Mouse (Mus musculus): ENCODE measurements around the gene Hpcal1. TPM values are rescaled to one million over a fixed set of nuclear protein-coding genes. Genes with fewer than 3 reads are reported as not detected.
"Not testable (repeated sequence)": the region's sequence is repeated elsewhere in the genome, so short reads cannot be mapped to it uniquely, and the experiment has no call there.

Hpcal1 gene
- polyA plus RNA-seq, 1 experiment from 2014 or later, result 72.2 TPM

- H3K4me1 ChIP-seq, result peaks cover 7% of the 10 kb centered on the region; the same call in 1 of the 2 replicates
- no peak overlapping the region for H3K4me3 ChIP-seq
- ATAC-seq (ENCODE audit: borderline replicate concordance, extremely low read depth, low FRiP score, low TSS enrichment), result peak; percentile 55
- no peaks in the 10 kb centered on the region for H3K27me3 ChIP-seq
- H3K9ac ChIP-seq, result no peak overlapping the region
- peak overlapping the region; percentile 37; the same call in 1 of the 2 replicates for H3K27ac ChIP-seq
- H3K9me3 ChIP-seq, result no peaks in the 10 kb centered on the region
- no peak overlapping the region for H3K4me2 ChIP-seq
- 49% methylated on average over 2 of the region's 2 CpGs for WGBS
- H3K36me3 ChIP-seq, result no peaks in the 10 kb centered on the region
Observed at GRCm38 (mm10) chr12:17770538-17770937, 79.9 kb downstream of the Hpcal1 start.

DNA sequence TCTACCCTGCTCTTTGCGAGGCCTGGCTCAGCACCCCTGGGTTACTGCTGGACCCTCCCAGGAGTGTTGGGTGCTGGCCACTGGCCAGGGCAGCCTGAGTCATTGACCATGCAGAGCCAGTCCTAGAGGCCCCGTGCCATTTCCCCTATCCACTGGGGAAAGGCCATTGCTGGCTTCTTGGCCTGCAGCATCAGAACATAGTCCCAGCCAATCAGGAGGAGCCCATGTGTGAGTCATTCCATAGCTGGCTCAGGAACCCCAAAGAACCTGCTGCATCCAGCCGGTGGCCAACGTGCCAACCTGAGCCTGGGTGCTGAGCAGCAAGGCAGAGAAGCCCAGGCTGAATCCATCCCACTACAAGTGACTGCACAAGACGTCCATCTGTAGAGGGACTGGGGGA is 83.1 kb downstream of the Hpcal1 start:
- H3K9ac ChIP-seq, H3K27ac ChIP-seq: not testable (repeated sequence)
- 67% methylated on average over 5 of the region's 5 CpGs for WGBS

GRCm38 (mm10) chr12:17774842-17775241 is 84.2 kb downstream of the Hpcal1 start:
- ATAC-seq (ENCODE audit: borderline replicate concordance, extremely low read depth, low FRiP score, low TSS enrichment), result not testable (repeated sequence)

More for the DNA sequence above, 83.1 kb downstream of the Hpcal1 start:
- ATAC-seq (ENCODE audit: borderline replicate concordance, extremely low read depth, low FRiP score, low TSS enrichment); H3K4me2 ChIP-seq; H3K4me1 ChIP-seq; H3K27me3 ChIP-seq; H3K4me3 ChIP-seq; H3K9me3 ChIP-seq; H3K36me3 ChIP-seq: not testable (repeated sequence)

DNA sequence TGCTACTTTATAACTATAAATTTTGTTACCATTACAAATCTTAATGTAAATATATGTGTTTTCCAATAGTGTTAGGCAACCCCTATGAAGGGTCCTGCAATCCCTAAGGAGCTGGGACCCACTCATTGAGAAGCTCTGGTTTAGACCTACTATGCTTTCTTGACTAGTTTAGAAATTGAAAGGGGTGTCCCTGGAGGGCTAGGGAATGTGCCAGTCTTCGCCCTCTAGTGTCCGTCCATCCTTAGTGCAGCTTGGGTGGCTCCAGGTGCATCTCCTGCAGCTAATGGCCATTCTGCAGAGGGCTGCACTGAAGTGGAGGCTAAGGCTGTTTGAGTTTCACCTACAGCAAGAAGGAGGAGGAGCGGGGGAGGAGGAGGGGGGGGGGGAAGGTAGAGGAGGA is 87.7 kb downstream of the Hpcal1 start:
- no peak overlapping the region for H3K27ac ChIP-seq
- no peaks in the 10 kb centered on the region for H3K4me1 ChIP-seq
- H3K27me3 ChIP-seq, result no peaks in the 10 kb centered on the region
- H3K9ac ChIP-seq, result no peak overlapping the region
- ATAC-seq (ENCODE audit: borderline replicate concordance, extremely low read depth, low FRiP score, low TSS enrichment), result no peak
- 23% methylated on average over 3 of the region's 3 CpGs for WGBS
- no peaks in the 10 kb centered on the region for H3K36me3 ChIP-seq
- H3K4me3 ChIP-seq, result no peak overlapping the region
- H3K9me3 ChIP-seq, result no peaks in the 10 kb centered on the region
- H3K4me2 ChIP-seq, result no peak overlapping the region

More at GRCm38 (mm10) chr12:17774842-17775241, 84.2 kb downstream of the Hpcal1 start:
- H3K4me3 ChIP-seq, H3K27ac ChIP-seq, H3K27me3 ChIP-seq, H3K9ac ChIP-seq, H3K36me3 ChIP-seq, H3K4me1 ChIP-seq, H3K9me3 ChIP-seq, H3K4me2 ChIP-seq: not testable (repeated sequence)
- 67% methylated on average over 3 of the region's 3 CpGs for WGBS

- no peak overlapping the region for H3K9ac ChIP-seq
- no peaks in the 10 kb centered on the region for H3K36me3 ChIP-seq
- H3K9me3 ChIP-seq, result no peaks in the 10 kb centered on the region
- no peaks in the 10 kb centered on the region for H3K27me3 ChIP-seq
- H3K27ac ChIP-seq, result no peak overlapping the region
- H3K4me3 ChIP-seq, result no peak overlapping the region
- H3K4me2 ChIP-seq, result no peak overlapping the region
- ATAC-seq (ENCODE audit: borderline replicate concordance, extremely low read depth, low FRiP score, low TSS enrichment), result no peak
- H3K4me1 ChIP-seq, result no peaks in the 10 kb centered on the region
- 42% methylated on average over 3 of the region's 3 CpGs for WGBS
Observed at GRCm38 (mm10) chr12:17779093-17779492, 88.4 kb downstream of the Hpcal1 start.

GRCm38 (mm10) chr12:17789486-17789885 is 98.8 kb downstream of the Hpcal1 start:
- H3K9me3 ChIP-seq, result no peaks in the 10 kb centered on the region
- no peak overlapping the region for H3K4me2 ChIP-seq
- H3K27ac ChIP-seq, result no peak overlapping the region
- ATAC-seq (ENCODE audit: borderline replicate concordance, extremely low read depth, low FRiP score, low TSS enrichment), result no peak
- H3K4me3 ChIP-seq, result no peak overlapping the region
- H3K9ac ChIP-seq, result no peak overlapping the region
- H3K27me3 ChIP-seq, result no peaks in the 10 kb centered on the region
- H3K4me1 ChIP-seq, result no peaks in the 10 kb centered on the region
- WGBS, result 55% methylated on average over 3 of the region's 3 CpGs
- peaks cover 9% of the 10 kb centered on the region; the same call in 1 of the 2 replicates for H3K36me3 ChIP-seq

DNA sequence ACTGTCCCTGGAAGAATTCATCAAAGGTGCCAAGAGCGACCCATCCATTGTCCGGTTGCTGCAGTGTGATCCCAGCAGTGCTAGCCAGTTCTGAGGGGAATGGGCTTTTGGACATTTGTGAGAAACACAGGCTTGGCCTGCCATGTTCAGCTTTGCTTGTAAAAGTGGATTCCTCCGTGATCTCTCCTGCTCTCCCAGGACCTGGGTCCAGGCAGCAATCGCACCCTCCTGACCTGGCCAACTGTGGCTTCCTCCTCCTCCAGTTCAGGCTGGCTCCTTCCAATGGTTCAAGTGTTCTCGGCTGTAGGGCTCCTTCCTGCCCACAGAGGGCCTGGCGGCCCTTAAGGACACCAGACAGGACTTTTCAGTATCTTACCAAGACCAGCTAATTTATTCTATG is 100.5 kb downstream of the Hpcal1 start:
- H3K36me3 ChIP-seq, result peaks cover 9% of the 10 kb centered on the region; the same call in 1 of the 2 replicates
- no peak overlapping the region for H3K27ac ChIP-seq
- no peak overlapping the region for H3K4me3 ChIP-seq
- no peaks in the 10 kb centered on the region for H3K4me1 ChIP-seq
- no peak overlapping the region for H3K9ac ChIP-seq
- no peaks in the 10 kb centered on the region for H3K9me3 ChIP-seq
- H3K27me3 ChIP-seq, result no peaks in the 10 kb centered on the region
- no peak overlapping the region for H3K4me2 ChIP-seq
- no peak for ATAC-seq (ENCODE audit: borderline replicate concordance, extremely low read depth, low FRiP score, low TSS enrichment)
- 89% methylated on average over 6 of the region's 6 CpGs for WGBS

GRCm38 (mm10) chr12:17792756-17793155 is 102.1 kb downstream of the Hpcal1 start:
- no peak overlapping the region for H3K9ac ChIP-seq
- 85% methylated on average over 1 of the region's 1 CpGs for WGBS
- no peak for ATAC-seq (ENCODE audit: borderline replicate concordance, extremely low read depth, low FRiP score, low TSS enrichment)
- H3K36me3 ChIP-seq, result peaks cover 6% of the 10 kb centered on the region; the same call in 1 of the 2 replicates
- H3K4me1 ChIP-seq, result no peaks in the 10 kb centered on the region
- H3K4me2 ChIP-seq, result no peak overlapping the region
- no peaks in the 10 kb centered on the region for H3K9me3 ChIP-seq
- no peak overlapping the region for H3K4me3 ChIP-seq
- H3K27ac ChIP-seq, result no peak overlapping the region
- H3K27me3 ChIP-seq, result no peaks in the 10 kb centered on the region

GRCm38 (mm10) chr12:17795660-17796278 is 105.1 kb downstream of the Hpcal1 start:
- H3K4me2 ChIP-seq, result no peak overlapping the region
- no peaks in the 10 kb centered on the region for H3K9me3 ChIP-seq
- no peaks in the 10 kb centered on the region for H3K4me1 ChIP-seq
- peaks cover 6% of the 10 kb centered on the region; the same call in 1 of the 2 replicates for H3K36me3 ChIP-seq
- H3K4me3 ChIP-seq, result no peak overlapping the region
- no peak overlapping the region for H3K9ac ChIP-seq
- 65% methylated on average over 3 of the region's 3 CpGs for WGBS
- no peak overlapping the region for H3K27ac ChIP-seq
- 0 out of 2 replicates have a peak, but pooled peaks have one; percentile 23 for ATAC-seq (ENCODE audit: borderline replicate concordance, extremely low read depth, low FRiP score, low TSS enrichment)
- no peaks in the 10 kb centered on the region for H3K27me3 ChIP-seq

DNA sequence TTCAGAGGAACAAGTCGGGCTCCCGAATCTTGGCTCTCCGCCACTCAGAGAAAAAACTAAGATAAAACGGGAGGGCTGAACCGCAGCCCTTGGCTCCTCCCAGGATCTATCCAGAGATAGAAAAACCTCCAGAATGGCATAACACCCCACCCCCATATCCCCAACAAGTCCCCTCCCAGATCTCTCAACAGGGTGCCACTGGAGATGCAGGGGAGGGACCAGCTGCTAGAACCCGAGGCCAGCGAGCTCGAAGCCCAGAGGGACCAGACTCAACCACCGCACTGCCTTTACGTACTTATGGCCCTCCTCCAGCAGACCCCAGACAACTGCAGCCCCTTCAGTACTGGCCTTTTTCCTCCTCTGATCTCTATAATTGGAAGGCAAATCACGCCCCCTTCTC is 107.6 kb downstream of the Hpcal1 start:
- WGBS, result 79% methylated on average over 11 of the region's 11 CpGs
- not testable (repeated sequence) for H3K4me3 ChIP-seq; H3K4me2 ChIP-seq; H3K9me3 ChIP-seq; H3K4me1 ChIP-seq; H3K27me3 ChIP-seq; H3K36me3 ChIP-seq; ATAC-seq (ENCODE audit: borderline replicate concordance, extremely low read depth, low FRiP score, low TSS enrichment); H3K27ac ChIP-seq; H3K9ac ChIP-seq

DNA sequence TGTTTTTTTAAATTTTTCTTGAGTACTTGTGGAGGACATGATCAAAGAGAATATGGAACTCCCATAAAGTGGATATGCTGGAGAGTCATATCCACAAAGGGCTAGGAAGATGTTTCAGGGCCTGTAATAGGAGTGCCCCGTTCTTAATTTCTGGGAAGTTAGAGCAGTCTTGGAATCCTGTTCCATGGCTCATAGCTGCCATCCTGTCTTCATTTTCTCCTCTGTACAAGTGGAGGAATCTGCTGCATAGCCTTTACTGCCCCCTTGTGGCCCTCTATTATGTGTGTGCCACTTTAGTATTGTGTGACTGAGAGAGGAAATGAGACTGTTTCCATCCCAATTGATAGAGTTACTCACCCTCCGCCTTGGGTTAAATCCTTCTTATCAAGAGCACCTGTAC is 117.9 kb downstream of the Hpcal1 start:
- 26% methylated on average over 2 of the region's 2 CpGs for WGBS
- no peaks in the 10 kb centered on the region for H3K36me3 ChIP-seq
- H3K4me2 ChIP-seq, result no peak overlapping the region

GRCm38 (mm10) chr12:17835279-17835678 is 144.6 kb downstream of the Hpcal1 start:
- 78% methylated on average over 1 of the region's 1 CpGs for WGBS
- not testable (repeated sequence) for H3K4me1 ChIP-seq, H3K27ac ChIP-seq

More for the DNA sequence above, 117.9 kb downstream of the Hpcal1 start:
- Histone ChIP-seq H3K27ac (no peak overlapping the region), H3K9ac (no peak overlapping the region), H3K4me3 (no peak overlapping the region), H3K27me3 (no peaks in the 10 kb centered on the region), H3K4me1 (no peaks in the 10 kb centered on the region), H3K9me3 (no peaks in the 10 kb centered on the region)
- no peak for ATAC-seq (ENCODE audit: borderline replicate concordance, extremely low read depth, low FRiP score, low TSS enrichment)

More at GRCm38 (mm10) chr12:17835279-17835678, 144.6 kb downstream of the Hpcal1 start:
- not testable (repeated sequence) for H3K9me3 ChIP-seq; H3K27me3 ChIP-seq; H3K36me3 ChIP-seq; H3K4me3 ChIP-seq; H3K9ac ChIP-seq; H3K4me2 ChIP-seq; ATAC-seq (ENCODE audit: borderline replicate concordance, extremely low read depth, low FRiP score, low TSS enrichment)
